8 mouse cellular contexts compared by ENCODE assay signal in the genomic region with DNA sequence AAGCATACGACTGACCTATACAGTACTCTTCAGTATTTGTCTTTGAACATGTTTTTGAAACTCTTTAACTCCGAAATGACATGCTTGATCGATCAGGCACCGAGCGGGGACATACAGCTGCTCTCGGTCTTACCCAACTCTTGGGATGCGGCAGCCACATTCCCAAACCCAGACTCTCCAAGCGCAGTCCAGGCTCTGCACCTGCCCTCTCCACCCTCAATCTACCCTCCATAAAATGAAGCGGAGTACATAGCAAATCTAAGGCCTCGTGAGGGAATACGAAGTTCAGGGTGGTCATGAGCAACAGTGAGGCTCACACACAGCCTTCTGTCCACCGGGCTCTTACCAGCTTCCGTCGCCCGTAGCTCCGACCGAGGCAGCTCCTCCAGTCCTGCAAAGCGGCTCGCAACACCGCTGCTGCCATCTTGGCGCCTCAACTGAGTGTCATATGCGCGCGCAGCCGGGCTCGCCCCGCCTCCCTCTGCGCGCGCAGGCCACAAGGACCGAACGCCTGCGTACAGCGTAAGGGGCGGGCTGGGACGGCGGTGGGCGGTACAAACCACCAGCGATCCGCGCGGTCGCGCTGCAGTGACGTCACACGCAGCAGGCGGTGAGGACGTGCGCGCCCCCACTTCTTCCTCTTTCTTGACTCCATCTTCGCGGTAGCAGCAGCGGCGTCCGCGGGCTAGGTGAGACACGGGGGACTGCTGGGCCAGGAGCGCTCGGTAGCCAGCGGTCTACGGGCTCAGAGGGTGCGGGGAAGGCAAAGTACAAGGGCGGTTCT. TPM values are rescaled to one million over a fixed set of nuclear protein-coding genes. Genes with fewer than 3 reads are reported as not detected.
DNase-seq lines count a peak whose midpoint lies in the region; ATAC-seq and TF ChIP-seq lines count a peak whose summit lies in the region.

A gene (minus strand): TSS at position 473 of the 784 bp plus-strand sequence.
A gene (plus strand): TSS at position 532 of the 784 bp plus-strand sequence.

- peak; percentile 91 for ATAC-seq in heart, embryonic 12.5 days (ENCODE audit: insufficient number of reproducible peaks, low FRiP score)
- ATAC-seq in kidney, postnatal 0 days (replicated peaks; ENCODE audit: low FRiP score, low read depth): peak; percentile 86
- peak; percentile 80 for ATAC-seq in liver, embryonic 11.5 days (replicated peaks; ENCODE audit: low FRiP score)
- peak; percentile 88 for ATAC-seq in stomach, embryonic 14.5 days (ENCODE audit: insufficient number of reproducible peaks, insufficient read depth, low FRiP score, low read depth)

- H3K79me3 ChIP-seq in C2C12 (ENCODE audit: low read depth): peaks cover 46% of the 10 kb centered on the region

- H3K36me3 ChIP-seq in C2C12 (ENCODE audit: control insufficient read depth, insufficient read depth): peaks cover 38% of the 10 kb centered on the region
- peaks cover 62% of the 10 kb centered on the region for H3K36me3 ChIP-seq in erythroblast, embryonic 14.5 days (ENCODE audit: control insufficient read depth)
- H3K36me3 ChIP-seq in heart, embryonic 12.5 days: peaks cover 54% of the 10 kb centered on the region
- H3K36me3 ChIP-seq in kidney, postnatal 0 days (ENCODE audit: insufficient read depth, low read length): peaks cover 26% of the 10 kb centered on the region
- H3K36me3 ChIP-seq in liver, embryonic 11.5 days (ENCODE audit: control insufficient read depth, insufficient read depth, low read length): peaks cover 38% of the 10 kb centered on the region
- H3K36me3 ChIP-seq in stomach, embryonic 14.5 days (ENCODE audit: control insufficient read depth, insufficient read depth, low read length): peaks cover 39% of the 10 kb centered on the region

- DNase-seq in brain, embryonic 14.5 days (ENCODE audit: low read depth): peak; percentile 99
- peak; percentile 98 for DNase-seq in kidney, postnatal 0 days (ENCODE audit: low spot score)
- DNase-seq in liver, embryonic 11.5 days (ENCODE audit: low spot score): peak; percentile 97
- peak; percentile 99 for DNase-seq in naive thymus-derived CD4-positive, alpha-beta T cell, adult 2 months (ENCODE audit: low read depth)

- H3K9ac ChIP-seq in heart, embryonic 12.5 days: peak within 1 kb of the TSS; percentile 98
- peak within 1 kb of the TSS; percentile 92 for H3K9ac ChIP-seq in kidney, postnatal 0 days (ENCODE audit: low read depth, low read length)
- H3K9ac ChIP-seq in liver, embryonic 11.5 days (ENCODE audit: low read depth, low read length): peak within 1 kb of the TSS; percentile 97
- H3K9ac ChIP-seq in stomach, embryonic 14.5 days (replicated peaks; ENCODE audit: low read depth, low read length): peak within 1 kb of the TSS; percentile 86

- H3ac ChIP-seq in C2C12 (ENCODE audit: control insufficient read depth, insufficient read length, low read depth): peak within 1 kb of the TSS; percentile 78

- H3K9me3 ChIP-seq in erythroblast, embryonic 14.5 days (ENCODE audit: control insufficient read depth, low read length): no peaks in the 10 kb centered on the region
- no peaks in the 10 kb centered on the region for H3K9me3 ChIP-seq in heart, embryonic 12.5 days (replicated peaks)
- H3K9me3 ChIP-seq in kidney, postnatal 0 days (replicated peaks; ENCODE audit: low read length): no peaks in the 10 kb centered on the region
- no peaks in the 10 kb centered on the region for H3K9me3 ChIP-seq in liver, embryonic 11.5 days (ENCODE audit: control insufficient read depth, low read length)
- no peaks in the 10 kb centered on the region for H3K9me3 ChIP-seq in stomach, embryonic 14.5 days (ENCODE audit: control insufficient read depth, low read depth, low read length)

- peak within 1 kb of the TSS; percentile 88 for H3K4me2 ChIP-seq in heart, embryonic 12.5 days
- H3K4me2 ChIP-seq in kidney, postnatal 0 days (ENCODE audit: low read length): peak within 1 kb of the TSS; percentile 81
- peak within 1 kb of the TSS; percentile 85 for H3K4me2 ChIP-seq in liver, embryonic 11.5 days
- peak within 1 kb of the TSS; percentile 85 for H3K4me2 ChIP-seq in stomach, embryonic 14.5 days (replicated peaks; ENCODE audit: low read depth, low read length)

- H3K4me3 ChIP-seq in C2C12 (ENCODE audit: insufficient read depth, poor library complexity, severe bottlenecking): peak within 1 kb of the TSS; percentile 98
- peak within 1 kb of the TSS; percentile 100 for H3K4me3 ChIP-seq in erythroblast, embryonic 14.5 days (replicated peaks)
- peak within 1 kb of the TSS; percentile 98 for H3K4me3 ChIP-seq in heart, embryonic 12.5 days
- peak within 1 kb of the TSS; percentile 92 for H3K4me3 ChIP-seq in kidney, postnatal 0 days (replicated peaks; ENCODE audit: low read depth, low read length)
- peak within 1 kb of the TSS; percentile 91 for H3K4me3 ChIP-seq in liver, embryonic 11.5 days (ENCODE audit: low read depth, low read length)
- H3K4me3 ChIP-seq in stomach, embryonic 14.5 days (ENCODE audit: low read depth, low read length): peak within 1 kb of the TSS; percentile 89

- H3K79me2 ChIP-seq in C2C12 (ENCODE audit: control insufficient read depth, insufficient read depth): peaks cover 68% of the 10 kb centered on the region

- peak; percentile 79; the same call in 1 of the 2 replicates for TF ChIP-seq POLR2A in brain, embryonic 14.5 days (IDR thresholded peaks at IDR 0.05; ENCODE audit: borderline replicate concordance, extremely low read depth, insufficient read depth, insufficient read length, poor library complexity, severe bottlenecking)

- under 1% methylated on average over 63 of the region's 63 CpGs for WGBS in heart, embryonic 12.5 days
- under 1% methylated on average over 63 of the region's 63 CpGs for WGBS in kidney, postnatal 0 days
- WGBS in liver, embryonic 11.5 days: under 1% methylated on average over 63 of the region's 63 CpGs
- WGBS in stomach, embryonic 14.5 days: under 1% methylated on average over 63 of the region's 63 CpGs

- H3K27ac ChIP-seq in heart, embryonic 12.5 days (ENCODE audit: poor library complexity, severe bottlenecking): peak within 1 kb of the TSS; percentile 81
- H3K27ac ChIP-seq in kidney, postnatal 0 days: peak within 1 kb of the TSS; percentile 55
- peak within 1 kb of the TSS; percentile 85 for H3K27ac ChIP-seq in liver, embryonic 11.5 days (ENCODE audit: low read depth, low read length)
- H3K27ac ChIP-seq in stomach, embryonic 14.5 days (ENCODE audit: low read length): peak within 1 kb of the TSS; percentile 67; the same call in 1 of the 2 replicates

- no peaks in the 10 kb centered on the region for H3K27me3 ChIP-seq in C2C12 (ENCODE audit: control insufficient read depth, insufficient read depth, insufficient read length)
- no peaks in the 10 kb centered on the region for H3K27me3 ChIP-seq in erythroblast, embryonic 14.5 days (ENCODE audit: control insufficient read depth)
- H3K27me3 ChIP-seq in heart, embryonic 12.5 days (replicated peaks): no peaks in the 10 kb centered on the region
- no peaks in the 10 kb centered on the region for H3K27me3 ChIP-seq in kidney, postnatal 0 days (ENCODE audit: insufficient read depth, low read length)
- H3K27me3 ChIP-seq in liver, embryonic 11.5 days (replicated peaks; ENCODE audit: control insufficient read depth, insufficient read depth, low read length): no peaks in the 10 kb centered on the region
- no peaks in the 10 kb centered on the region for H3K27me3 ChIP-seq in stomach, embryonic 14.5 days (ENCODE audit: control insufficient read depth, insufficient read depth, low read length)

- no peak for TF ChIP-seq CTCF in C2C12 (IDR thresholded peaks at IDR 0.05; ENCODE audit: control insufficient read depth, insufficient read depth, insufficient read length)
- no peak for TF ChIP-seq CTCF in brain, embryonic 14.5 days (IDR thresholded peaks at IDR 0.05; ENCODE audit: borderline replicate concordance, extremely low read depth, insufficient read depth, insufficient read length)
- no peak; the same call in 1 of the 2 replicates for TF ChIP-seq CTCF in kidney, postnatal 0 days (IDR thresholded peaks at IDR 0.05; ENCODE audit: low read depth)

- H3K4me1 ChIP-seq in erythroblast, embryonic 14.5 days (ENCODE audit: control insufficient read depth): peaks cover 56% of the 10 kb centered on the region
- peaks cover 41% of the 10 kb centered on the region for H3K4me1 ChIP-seq in heart, embryonic 12.5 days (replicated peaks)
- peaks cover 15% of the 10 kb centered on the region for H3K4me1 ChIP-seq in kidney, postnatal 0 days (replicated peaks; ENCODE audit: insufficient read depth, low read length)
- H3K4me1 ChIP-seq in liver, embryonic 11.5 days (replicated peaks; ENCODE audit: control insufficient read depth, insufficient read depth, low read length): peaks cover 19% of the 10 kb centered on the region
- H3K4me1 ChIP-seq in stomach, embryonic 14.5 days (ENCODE audit: control insufficient read depth, insufficient read depth, low read length): peaks cover 16% of the 10 kb centered on the region

TF ChIP-seq in C2C12, 6 proteins besides CTCF, POLR2A, EP300 and RAD21:
- TF ChIP-seq MAX (IDR thresholded peaks at IDR 0.05) (peak; percentile 53), FOSL1 (IDR thresholded peaks at IDR 0.05; ENCODE audit: insufficient read depth, low read length, poor library complexity, severe bottlenecking) (no peak)

RNA-seq across cellular contexts. Expression of the first gene that starts in this region (rescaled TPM):
- 60.0 TPM for polyA plus RNA-seq in C2C12 (2012; fragmentation: generic; extraction: Trizol)
- 46.3 and 50.4 TPM in 2 replicates for polyA plus RNA-seq in brain, embryonic 14.5 days (2012; rRNA removed)
- 4.9 and 6.3 TPM in 2 replicates for polyA plus RNA-seq in erythroblast, embryonic 14.5 days (2012)
- 58.5 and 64.4 TPM in 2 replicates for polyA plus RNA-seq in heart, embryonic 12.5 days (2016; fragmentation: Nextera tagmentation; extraction: Ambion mirVana)
- 66.2 and 69.0 TPM in 2 replicates for polyA plus RNA-seq in kidney, postnatal 0 days (2015; fragmentation: Nextera tagmentation; extraction: Ambion mirVana)
- polyA plus RNA-seq in liver, embryonic 11.5 days (2014; fragmentation: Nextera tagmentation; extraction: Ambion mirVana): 84.5 and 93.9 TPM in 2 replicates
- 75.5 and 77.4 TPM in 2 replicates for polyA plus RNA-seq in stomach, embryonic 14.5 days (2014; fragmentation: Nextera tagmentation; extraction: Ambion mirVana)

RNA-seq across cellular contexts. Expression of the second gene that starts in this region (rescaled TPM):
- polyA plus RNA-seq in C2C12 (2012; fragmentation: generic; extraction: Trizol): 2,541 TPM
- 1,255 and 1,497 TPM in 2 replicates for polyA plus RNA-seq in brain, embryonic 14.5 days (2012; rRNA removed)
- 521 and 530 TPM in 2 replicates for polyA plus RNA-seq in erythroblast, embryonic 14.5 days (2012)
- 503 and 513 TPM in 2 replicates for polyA plus RNA-seq in heart, embryonic 12.5 days (2016; fragmentation: Nextera tagmentation; extraction: Ambion mirVana)
- polyA plus RNA-seq in kidney, postnatal 0 days (2015; fragmentation: Nextera tagmentation; extraction: Ambion mirVana): 940 and 1,050 TPM in 2 replicates
- polyA plus RNA-seq in liver, embryonic 11.5 days (2014; fragmentation: Nextera tagmentation; extraction: Ambion mirVana): 1,022 and 1,135 TPM in 2 replicates
- 902 and 945 TPM in 2 replicates for polyA plus RNA-seq in stomach, embryonic 14.5 days (2014; fragmentation: Nextera tagmentation; extraction: Ambion mirVana)

Comparison
In these comparisons a context has a peak if more than half of its experiments do, and no peak if none do; other contexts are left out.
1. Peak in every context shown above with its lines: DNase-seq, ATAC-seq, H3K4me3 ChIP-seq and H3K27ac ChIP-seq.